Mouse (Mus musculus): Measurements from ENCODE around the gene Rab10.

GRCm38 (mm10) chr12:3278880-3279339 is 30.9 kb downstream of the Rab10 start:
- no peak for TF ChIP-seq CTCF (IDR thresholded peaks at IDR 0.05; ENCODE audit: extremely low read depth, insufficient read depth, insufficient read length, insufficient replicate concordance)
- no peak for TF ChIP-seq POLR2A (IDR thresholded peaks at IDR 0.05; ENCODE audit: low read depth, low read length)

Data from spleen, adult 2 months (tissue).